Mouse (Mus musculus): ENCODE results near the gene Erg28.

Erg28 gene

DNA sequence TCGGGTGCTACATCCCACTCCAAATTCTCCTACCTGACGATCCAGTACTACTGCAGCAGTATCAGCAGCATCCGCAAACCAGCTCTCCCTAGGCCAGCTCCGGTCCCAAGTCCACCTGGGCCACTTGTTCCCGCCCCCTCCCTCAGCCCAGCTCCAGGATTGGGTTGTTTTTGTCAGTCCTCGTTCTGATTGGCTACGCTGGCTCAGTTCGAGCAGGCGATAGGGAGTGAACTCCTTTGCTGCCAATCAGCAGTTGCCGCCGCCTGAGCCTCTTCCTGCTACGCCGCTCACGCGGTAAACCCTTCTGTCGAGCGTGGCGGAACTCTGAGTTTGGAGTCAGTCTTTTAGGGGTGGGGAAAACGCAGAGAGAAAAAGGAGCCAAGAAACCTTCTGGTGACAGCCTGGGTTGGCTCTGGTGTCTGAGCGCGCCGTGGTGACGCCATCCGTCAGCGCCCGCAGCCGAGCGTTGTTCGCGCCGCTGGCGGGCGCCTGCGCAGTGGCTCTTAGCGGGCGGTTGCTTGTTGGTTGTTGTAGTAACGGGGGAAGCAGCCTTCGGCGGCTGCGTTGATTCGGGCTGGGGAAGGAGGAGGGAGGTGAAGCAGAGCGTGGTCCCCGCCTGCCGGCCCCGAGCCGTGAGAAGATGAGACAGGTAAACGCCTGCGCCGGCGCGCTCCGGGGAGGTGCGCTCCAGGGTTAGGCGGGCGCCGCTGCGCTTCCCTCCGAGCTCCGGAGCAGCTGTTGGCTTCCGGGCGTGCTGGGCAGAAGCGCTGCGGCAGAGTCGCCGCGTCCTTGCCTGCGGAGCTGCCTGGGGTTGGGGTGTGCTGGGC is at the start of gene Erg28, which contains the start of gene Ttll5:
Gene Erg28 (minus strand): TSS at position 113 of the 827 bp plus-strand sequence.
Gene Ttll5 (plus strand): TSS at position 222 of the 827 bp plus-strand sequence.
- DNase-seq, result peak; percentile 95

DNA sequence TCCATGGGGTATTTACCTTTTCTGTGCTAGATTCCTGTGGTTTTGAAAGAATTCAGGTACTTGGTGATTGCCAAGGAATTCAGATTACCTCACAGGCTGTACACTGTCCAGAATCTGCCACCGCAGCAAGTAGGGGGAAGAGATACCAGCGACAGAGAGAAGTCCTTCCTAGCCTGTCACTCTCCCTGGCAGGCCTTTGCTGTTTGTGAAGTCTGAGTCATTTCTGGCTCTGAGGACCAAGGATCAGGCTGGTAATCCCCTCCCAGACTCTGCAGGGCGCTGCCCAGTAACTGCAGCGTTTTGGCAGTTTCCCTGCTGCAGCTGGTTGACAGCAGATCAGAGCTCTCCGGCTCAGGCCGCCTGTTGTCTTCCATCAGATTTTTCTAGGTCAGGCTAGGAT is 45.1 kb upstream of the Erg28 start:
- peak; percentile 49 for DNase-seq

DNA sequence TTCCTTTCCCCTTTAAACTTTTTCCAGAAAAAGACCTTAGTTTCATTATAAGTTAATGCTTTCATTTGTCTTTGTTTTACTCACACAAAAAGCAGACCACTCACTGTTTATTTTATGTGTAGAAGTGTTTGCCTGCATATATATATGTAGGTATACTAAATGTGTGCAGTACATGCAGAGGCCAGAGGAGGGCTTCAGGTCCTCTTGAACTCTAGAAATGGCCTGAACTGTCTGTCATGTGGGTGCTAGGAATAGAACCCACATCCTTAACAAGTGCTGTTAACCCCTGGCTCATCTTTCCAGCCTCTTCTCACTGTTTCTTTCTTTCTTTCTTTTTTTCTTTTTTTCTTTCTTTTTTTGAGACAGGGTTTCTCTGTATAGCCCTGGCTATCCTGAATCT is 42.8 kb upstream of the Erg28 start:
- DNase-seq, result no peak

DNA sequence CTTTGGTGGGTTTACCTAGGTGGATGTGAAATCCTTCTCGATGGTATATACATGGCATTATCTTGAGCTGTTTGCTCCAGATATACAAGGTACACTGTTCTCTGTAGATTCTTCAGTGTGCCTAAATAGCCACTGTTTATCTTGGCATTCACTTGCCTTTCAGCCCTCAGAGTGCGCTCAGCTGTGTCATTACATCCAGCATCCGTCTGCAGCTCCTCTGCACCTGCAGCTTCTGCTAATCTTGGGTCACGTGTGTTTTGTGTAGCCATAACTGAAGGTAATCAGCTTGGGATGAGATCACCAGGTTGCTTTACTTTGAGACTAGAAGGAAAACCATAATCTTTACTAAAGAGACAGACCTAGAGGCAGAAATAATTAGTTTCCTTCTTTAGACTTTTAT is 42.3 kb upstream of the Erg28 start:
- DNase-seq, result no peak

DNA sequence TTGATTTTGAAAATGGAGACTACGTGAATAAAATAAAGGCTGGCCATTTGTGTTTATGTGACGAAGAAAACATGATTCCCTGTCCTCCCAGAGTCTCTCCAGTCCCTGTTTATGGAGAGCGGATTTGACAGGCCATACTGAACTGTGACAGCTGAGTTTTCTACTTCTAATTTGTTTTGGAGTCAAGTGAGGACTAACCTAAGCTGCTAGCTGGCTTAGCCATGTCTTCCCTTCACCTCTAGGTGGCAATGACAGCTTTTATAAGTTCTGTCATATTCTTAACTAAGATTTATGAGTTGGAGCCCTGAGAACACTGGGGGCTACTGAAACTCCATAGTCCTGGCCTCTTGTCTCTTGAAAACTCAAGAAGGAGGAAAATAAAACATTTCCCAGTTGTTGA is 41.2 kb upstream of the Erg28 start:
- DNase-seq, result peak; percentile 15

DNA sequence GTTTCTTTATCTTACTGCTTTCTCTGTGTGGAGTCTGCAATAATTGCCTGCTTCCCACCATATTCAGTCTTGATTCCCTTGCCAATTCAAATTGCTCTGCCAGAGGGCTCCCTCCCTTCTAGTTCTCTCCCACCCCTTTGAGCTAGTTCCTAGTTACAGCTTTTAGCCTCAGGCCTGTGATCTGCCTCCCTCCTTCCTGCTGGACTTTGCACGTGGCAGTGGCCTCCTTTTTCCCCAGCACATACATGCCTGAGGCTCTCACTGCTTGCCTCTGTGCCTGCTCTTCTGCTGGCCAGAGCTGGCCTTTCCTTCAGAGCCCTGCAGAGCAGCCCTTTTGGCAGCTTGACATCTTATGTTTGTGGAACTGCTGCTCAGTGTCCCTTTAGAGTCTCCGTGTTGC is 38.2 kb upstream of the Erg28 start:
- no peak for DNase-seq

DNA sequence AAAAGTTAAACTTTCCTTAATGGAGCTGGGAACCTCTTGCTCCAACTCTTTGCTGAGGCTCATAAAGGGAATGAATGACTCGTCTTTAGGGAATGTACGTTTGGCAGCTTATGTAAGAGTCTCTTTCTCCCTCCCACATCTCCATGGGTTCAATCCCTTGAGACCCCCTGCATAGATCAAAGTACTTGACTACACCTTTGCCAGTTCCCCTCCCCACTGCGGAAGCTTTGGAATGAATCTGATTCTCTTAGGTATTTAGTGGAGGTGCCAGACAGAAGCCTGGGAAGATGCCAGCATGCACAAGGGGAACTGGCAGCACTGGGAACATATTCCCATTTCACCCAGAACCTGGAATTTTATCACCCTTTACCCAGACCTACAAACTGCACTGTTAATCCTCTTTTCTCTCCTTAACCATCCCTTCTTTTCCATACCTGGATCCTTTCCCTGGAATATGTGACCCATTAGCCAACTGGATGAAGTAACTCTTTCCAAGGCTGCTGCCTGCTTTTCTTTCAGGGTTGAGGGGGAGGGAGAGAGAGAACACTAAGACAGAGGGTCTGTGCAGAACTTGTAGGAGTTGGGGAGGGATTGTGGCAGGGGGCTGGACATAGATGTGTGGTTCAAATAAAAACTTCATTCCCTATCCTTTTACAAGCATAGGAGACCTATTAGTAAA is 35.3 kb upstream of the Erg28 start:
- DNase-seq, result no peak

DNA sequence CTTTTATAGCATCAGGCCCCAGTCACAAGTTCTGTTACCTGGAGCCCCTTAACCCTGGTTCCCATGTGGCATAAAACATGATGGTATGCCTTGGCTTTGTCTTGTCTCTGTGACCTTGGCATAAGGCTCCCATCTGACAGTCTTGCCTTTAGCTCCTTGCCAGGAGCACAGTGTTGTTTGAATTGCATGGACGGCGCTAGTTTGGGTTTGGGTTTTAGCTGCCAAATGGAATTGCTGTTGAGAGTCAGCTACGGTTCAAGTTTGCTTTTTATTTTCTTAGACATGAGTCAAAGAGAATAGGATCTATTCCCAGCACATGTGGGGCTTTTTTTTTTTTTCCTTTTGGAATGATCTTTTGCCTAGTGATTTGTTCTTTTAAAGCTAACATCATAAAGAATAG is 34.8 kb upstream of the Erg28 start:
- DNase-seq, result no peak

DNA sequence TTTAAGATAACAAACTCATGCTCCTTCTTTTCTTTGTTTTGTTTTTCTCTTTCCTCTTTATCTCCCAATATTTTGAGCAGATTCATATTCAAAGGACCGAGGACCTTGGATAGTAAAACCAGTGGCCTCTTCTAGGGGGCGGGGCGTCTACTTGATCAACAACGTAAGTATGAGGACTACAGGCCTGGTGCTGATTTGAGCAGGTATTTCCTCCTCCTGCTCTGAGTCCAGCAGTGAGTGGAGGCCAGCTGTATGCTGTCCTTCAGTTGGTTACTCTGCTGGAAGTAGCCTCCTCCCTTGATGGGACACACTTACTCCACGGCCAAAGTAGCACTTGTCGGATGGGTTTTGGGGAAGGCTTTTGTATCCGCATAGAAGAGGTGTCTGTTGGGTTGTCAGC is 33.0 kb upstream of the Erg28 start:
- DNase-seq, result no peak

DNA sequence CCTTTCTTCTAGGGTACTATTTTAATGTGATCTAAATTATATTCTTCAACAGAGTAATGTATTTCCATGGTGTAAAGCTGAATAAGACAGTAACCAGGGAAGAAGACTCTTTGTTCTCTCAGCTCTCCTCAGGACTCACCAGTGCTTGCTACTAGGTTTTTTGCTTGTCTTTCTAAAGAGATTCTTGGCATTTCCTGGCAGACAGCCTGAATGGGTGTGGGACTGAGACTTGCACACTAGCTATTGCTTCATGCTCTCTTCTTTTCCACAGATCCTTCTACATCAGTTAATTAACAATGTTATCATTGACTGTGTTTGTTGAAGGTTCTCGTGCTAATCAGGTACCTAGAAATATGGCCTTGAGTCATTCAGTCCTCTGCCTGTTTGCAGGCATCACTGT is 29.9 kb upstream of the Erg28 start:
- DNase-seq, result no peak

DNA sequence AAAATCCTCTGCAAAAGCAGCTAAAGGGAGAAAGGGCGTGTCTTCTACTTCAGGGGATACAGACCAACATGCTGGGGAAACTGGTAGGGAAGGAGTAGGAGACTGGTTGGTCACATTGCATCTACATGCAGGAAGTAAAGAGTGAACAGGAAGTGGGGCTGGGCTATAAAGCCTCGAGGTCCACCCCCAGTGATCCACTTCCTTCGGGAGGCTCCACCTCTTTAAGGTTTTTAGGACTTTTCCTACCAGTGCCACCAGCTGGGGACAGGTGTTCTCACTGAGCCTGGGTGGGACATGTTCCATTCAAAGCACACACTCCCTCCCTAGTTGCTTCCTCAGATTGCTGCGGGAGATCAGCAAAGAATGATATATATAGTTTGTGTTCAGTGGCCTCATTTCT is 29.5 kb upstream of the Erg28 start:
- no peak for DNase-seq

DNA sequence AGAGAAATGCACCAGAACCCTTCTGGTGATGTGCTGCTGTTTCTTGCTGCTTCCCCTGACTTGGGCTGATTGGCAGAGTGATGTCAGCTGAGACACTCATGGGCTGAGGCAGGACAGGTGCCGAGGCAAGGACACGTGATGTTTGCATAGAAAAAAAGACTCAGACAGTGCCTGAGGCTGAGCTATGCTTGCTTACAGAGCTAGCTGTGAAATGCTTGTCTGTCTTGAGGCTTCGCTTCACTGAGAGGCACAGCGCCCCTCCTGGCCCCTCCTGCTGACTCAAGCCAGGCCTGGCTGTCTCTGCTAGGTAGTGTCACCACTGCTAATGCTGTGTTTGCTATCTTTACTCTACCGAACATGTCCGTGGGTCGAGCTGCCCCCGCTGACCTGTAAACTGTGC is 26.3 kb upstream of the Erg28 start:
- no peak for DNase-seq

DNA sequence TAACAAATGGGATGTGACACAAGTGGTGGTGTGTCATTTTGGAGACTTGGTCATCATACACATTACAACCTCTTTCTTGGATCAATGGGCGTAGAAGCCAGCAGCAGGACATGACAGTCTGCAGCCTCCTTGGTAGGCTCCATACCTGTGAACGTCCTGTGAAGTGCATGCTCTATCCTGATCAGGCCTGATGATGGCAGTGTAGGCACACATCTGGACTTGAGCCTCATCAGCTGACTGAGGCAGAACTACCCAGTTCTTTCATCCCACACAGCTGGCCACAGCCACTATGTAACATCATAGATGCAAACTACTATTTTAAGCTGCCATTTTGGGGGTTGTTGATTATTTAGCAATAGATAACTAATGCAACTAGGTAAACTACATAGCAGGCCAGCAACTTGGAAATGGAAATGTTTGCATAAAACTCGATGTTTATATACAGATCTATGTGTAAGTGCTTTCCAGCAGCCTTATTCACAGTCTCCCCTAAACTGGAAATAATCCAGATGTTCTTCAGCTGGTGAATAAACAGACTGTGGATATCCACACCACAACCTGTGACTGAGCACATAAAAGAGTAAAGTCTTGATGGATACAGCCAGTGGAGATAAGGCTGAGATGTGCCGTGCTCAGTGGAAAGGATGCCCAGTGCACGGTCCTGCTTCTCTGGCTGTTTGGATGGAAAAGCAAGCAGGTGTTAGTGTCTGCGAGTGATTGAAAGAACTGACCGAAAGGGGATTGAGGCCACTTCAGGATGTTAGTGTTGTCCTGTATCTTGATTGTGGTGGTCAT is 24.0 kb upstream of the Erg28 start:
- DNase-seq, result peak; percentile 59

DNA sequence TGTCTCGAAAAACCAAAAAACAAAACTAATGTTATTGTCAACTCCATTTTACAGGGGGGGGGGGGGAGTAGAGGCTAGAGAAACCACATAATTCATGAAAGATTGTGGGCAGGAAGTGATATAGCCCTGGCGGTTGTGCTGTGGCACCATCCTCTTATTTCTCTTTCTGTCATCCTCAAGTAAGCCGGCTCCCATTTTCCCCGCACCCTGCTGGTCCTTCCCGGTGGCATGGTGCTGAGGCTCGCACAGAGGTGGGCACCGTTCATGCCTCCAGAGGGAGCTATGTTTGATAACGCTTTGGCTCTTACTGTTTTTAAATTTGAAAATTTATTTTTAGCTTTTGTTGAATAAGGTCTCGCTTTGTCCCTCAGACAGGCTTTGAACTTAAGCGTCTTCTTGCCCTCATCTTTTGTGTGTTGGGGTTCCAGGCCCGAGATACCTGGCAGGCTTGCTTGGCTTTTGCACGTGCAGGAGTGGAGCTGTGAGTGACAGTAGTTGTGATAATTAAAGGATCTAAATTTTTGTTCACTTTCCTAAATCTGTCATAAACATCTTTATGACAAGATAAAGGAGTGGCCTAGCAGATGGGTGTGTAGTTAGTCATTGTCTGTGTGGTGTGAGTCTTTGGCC is 15.1 kb upstream of the Erg28 start:
- DNase-seq, result no peak

DNA sequence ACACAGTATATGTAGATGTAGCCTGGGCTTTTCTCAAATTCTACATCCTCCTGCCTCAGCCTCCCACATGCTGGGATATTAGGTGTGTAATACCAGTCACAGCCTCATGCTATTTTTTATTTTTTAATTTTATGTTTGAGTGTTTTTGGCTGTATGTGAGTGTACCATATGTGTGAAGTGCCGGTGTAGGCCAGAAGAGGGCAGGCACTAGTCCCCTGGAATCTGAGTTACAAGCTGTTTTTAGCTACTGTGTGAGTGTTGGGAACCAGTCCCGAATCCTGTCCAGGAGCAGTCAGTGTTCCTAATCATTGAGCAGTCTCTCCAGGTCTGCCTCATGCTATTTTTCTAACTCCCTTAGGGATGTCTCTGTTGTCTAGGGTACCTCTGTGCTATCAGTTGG is 13.4 kb upstream of the Erg28 start:
- DNase-seq, result no peak

DNA sequence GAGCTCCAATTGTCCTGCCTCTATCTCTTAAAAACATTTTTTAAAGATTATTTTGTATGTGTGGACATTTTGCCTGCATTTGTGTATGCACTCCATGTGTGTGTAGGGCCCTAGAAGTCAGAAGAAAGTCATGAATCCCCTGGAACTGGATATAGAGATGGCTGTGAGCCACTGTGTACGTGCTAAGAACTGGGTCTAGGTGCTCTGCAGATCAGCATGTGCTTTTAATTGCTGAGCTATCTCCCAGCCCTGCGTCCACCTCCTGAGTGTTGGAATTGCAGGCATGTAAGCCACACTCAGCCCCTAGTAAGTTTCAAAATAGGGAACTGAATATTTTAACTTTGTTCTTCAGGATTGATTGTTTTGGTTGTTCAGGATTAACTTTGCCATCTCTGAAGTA is 10.2 kb upstream of the Erg28 start:
- DNase-seq, result no peak

DNA sequence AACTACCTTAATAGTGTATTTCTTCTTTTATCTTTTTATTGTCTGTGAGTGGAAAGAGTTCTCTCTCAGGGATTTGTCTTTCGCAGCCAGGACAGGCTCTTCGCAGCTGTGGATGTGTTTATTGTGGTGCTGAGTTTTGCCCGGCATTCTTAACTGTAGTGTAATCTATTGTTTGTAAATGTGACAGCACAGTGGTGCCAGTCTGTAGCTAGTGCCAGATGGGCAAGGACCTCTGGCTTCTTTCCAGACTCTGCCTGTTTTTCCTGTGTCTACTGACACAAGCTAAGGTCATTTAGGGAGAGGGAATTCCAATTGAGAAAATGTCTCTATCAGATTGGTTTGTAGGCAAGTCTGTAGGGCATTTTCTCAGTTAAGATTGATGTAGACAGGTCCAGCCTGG is 6.3 kb upstream of the Erg28 start:
- DNase-seq, result no peak

DNA sequence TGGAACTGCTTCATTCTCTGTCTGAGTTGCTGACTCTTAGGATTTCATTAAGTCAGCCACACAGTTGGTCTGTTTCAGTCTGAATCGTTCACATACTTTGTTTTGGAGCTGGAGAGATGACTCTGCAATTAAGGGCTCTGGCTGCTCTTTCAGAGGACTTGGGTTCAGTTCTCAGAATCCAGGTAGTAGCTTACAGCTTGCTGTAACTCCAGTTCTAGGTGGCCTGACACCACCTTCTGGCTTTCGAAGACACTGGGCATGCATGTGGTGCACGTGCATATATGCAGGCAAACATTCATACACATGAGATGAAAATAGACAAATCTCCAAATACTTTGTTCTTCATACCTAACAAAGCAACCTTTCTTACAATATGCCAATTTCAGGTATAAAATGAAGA is 5.5 kb upstream of the Erg28 start:
- DNase-seq, result no peak

DNA sequence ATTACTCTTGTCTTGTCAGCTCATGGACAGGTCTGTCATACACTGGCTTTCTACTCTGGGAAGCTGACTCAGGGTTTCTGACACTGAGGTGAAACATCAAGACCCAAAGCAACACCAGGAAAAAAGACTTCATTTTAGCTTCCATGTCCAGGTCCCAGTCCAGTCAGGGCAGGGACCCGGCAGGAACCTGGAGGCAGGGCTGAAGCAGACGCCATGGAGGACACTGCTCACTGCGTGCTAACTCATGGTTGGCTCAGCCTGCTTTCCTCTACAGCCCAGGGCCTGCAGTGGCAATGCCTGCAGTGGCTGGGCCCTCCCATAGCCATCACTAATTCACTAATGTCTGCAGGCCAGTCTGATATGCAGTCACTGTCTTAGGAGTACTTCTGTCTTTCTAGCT is 4.5 kb upstream of the Erg28 start:
- no peak for DNase-seq

DNA sequence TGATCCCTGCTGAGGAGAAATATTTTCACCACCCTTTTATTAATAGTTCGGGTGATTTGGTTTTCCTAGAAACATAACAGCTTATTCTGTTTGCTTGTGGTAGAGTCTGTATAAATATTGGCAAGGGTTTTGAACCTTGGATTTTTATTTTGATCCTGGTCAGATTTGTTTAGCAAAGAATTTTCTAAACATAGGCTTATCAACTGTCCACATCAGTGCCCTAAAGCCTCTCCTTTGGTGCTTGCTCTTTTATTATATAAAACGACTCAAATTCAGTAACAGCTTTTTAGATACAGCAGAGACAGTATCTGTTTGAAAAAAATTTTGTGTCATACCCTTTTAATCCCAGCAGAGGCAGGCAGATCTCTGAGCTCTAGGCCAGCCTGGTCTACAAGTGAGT is 1.5 kb upstream of the Erg28 start:
- DNase-seq, result no peak

DNA sequence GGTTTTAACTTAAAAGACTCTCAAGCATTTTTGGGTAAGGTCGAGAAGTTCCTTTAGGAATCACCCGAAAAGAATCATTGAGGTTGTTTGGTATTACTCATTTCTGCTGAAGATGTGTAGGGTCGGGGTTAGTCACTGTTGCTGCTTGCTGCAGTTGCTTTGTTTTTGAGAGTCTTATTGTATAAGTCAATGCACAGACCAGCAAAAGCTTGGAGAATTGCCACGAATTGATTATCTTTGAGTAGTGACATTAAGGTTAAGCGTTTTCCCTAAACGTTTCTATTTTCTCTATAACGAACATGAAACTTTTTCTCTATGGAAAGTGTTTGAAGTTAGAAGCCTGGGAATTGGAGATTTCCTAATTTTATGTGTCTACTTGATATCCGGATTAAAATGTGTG is 1.0 kb upstream of the Erg28 start:
- no peak for DNase-seq

DNA sequence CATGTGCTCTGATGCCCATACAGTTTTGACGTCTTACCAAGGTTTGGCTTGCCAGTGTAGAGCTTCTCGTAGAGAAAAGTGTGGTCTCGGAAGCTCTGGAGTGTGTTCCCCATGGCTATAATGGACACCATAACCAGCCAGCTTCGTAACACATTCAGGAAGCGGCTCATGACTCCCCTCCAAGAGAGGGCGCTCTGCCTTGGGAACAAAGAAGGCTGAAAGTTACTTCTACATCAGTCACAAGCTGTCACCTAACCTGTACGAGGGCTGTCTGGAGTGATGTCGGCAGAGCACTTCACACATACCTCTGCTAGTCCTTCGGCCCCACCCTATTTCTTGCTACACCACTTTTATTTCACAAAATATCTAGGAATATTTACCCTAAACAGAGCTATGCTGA is 2.3 kb downstream of the Erg28 start:
- DNase-seq, result no peak

DNA sequence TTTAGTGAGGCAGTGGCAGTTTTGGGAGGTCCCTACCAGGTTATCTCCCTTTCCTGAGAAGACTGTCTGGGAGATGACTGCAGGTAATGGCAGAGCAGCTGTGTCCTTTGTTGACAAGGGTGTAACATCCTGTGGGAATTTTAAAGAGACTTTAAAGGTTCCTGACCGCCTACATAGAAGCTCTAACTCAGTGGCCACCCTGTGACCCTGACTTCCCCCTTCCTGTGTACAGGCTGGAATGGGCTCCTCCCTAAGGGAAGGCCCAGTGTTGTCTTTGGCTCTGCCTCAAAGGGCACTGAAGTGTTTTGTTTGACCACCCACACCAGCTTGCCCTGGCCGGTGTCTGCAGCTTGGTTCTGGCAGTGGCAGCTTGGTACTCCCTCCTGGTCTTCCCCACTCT is 10.8 kb downstream of the Erg28 start:
- DNase-seq, result no peak

Measured in right cerebral cortex, adult 18-20 months (tissue).